Mouse (Mus musculus): ENCODE data around the gene Umod. TPM values are rescaled to one million over a fixed set of nuclear protein-coding genes. Genes with fewer than 3 reads are reported as not detected.

Umod gene
- not detected in 2 replicates for polyA plus RNA-seq (2012; rRNA removed)

DNA sequence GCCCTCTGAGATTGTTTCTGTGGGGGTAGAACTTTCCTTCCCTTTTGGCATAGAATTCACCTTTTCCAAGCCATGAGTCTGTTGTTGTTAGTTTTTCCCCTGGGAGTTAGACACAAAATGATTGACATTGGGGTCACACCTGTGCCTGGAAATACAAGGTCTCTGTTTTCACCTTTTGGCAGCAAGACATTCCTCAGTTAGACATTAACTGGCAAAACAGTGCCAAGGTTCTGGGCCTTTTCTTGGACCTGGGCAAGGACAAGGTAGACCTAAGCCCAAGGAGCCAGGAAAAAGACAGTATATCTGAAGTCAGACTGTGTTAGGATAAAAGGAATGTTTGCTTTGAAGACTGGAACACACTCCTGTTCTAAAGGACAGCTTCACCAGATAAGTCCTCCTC is at the start of gene Umod:
TSS of gene Umod (minus strand) at position 27 of the 400 bp plus-strand sequence.
- DNase-seq (ENCODE audit: low read depth) = no peak
- TF ChIP-seq CTCF (IDR thresholded peaks at IDR 0.05; ENCODE audit: borderline replicate concordance, extremely low read depth, insufficient read depth, insufficient read length) (no peak), POLR2A (IDR thresholded peaks at IDR 0.05; ENCODE audit: borderline replicate concordance, extremely low read depth, insufficient read depth, insufficient read length, poor library complexity, severe bottlenecking) (no peak)

- TF ChIP-seq CTCF (IDR thresholded peaks at IDR 0.05; ENCODE audit: borderline replicate concordance, extremely low read depth, insufficient read depth, insufficient read length) (no peak), POLR2A (IDR thresholded peaks at IDR 0.05; ENCODE audit: borderline replicate concordance, extremely low read depth, insufficient read depth, insufficient read length, poor library complexity, severe bottlenecking) (no peak)
- DNase-seq (ENCODE audit: low read depth) = no peak
These were observed 49.5 kb upstream of the Umod start for GRCm38 (mm10) chr7:119528617-119529016.

DNA sequence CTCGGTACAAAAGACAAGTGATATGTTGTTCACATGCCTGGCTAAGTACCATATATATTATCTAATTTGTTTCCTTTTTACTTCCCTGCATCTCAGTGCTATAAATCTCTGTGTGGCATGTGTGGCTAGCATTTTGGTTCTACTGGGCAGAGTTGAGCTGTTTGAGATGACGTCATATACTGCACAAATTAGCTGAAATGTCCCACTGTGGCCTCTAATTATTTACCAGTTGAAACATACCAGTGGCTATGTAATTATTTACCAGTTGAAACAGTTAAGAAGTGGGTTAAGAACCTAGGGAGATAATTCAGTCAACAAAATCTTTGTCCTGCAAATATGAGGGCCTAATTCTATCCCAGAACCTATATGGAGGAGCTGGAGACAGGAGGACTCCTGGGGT is 48.5 kb upstream of the Umod start:
- DNase-seq (ENCODE audit: low read depth) = peak; percentile 7
- TF ChIP-seq CTCF (IDR thresholded peaks at IDR 0.05; ENCODE audit: borderline replicate concordance, extremely low read depth, insufficient read depth, insufficient read length) = no peak
- no peak for TF ChIP-seq POLR2A (IDR thresholded peaks at IDR 0.05; ENCODE audit: borderline replicate concordance, extremely low read depth, insufficient read depth, insufficient read length, poor library complexity, severe bottlenecking)

GRCm38 (mm10) chr7:119527135-119527534 is 48.1 kb upstream of the Umod start:
- TF ChIP-seq POLR2A (IDR thresholded peaks at IDR 0.05; ENCODE audit: borderline replicate concordance, extremely low read depth, insufficient read depth, insufficient read length, poor library complexity, severe bottlenecking) (no peak), CTCF (IDR thresholded peaks at IDR 0.05; ENCODE audit: borderline replicate concordance, extremely low read depth, insufficient read depth, insufficient read length) (no peak)
- DNase-seq (ENCODE audit: low read depth) = no peak

GRCm38 (mm10) chr7:119526486-119526885 is 47.4 kb upstream of the Umod start:
- TF ChIP-seq POLR2A (IDR thresholded peaks at IDR 0.05; ENCODE audit: borderline replicate concordance, extremely low read depth, insufficient read depth, insufficient read length, poor library complexity, severe bottlenecking) (no peak), CTCF (IDR thresholded peaks at IDR 0.05; ENCODE audit: borderline replicate concordance, extremely low read depth, insufficient read depth, insufficient read length) (no peak)
- DNase-seq (ENCODE audit: low read depth) = peak; percentile 10

DNA sequence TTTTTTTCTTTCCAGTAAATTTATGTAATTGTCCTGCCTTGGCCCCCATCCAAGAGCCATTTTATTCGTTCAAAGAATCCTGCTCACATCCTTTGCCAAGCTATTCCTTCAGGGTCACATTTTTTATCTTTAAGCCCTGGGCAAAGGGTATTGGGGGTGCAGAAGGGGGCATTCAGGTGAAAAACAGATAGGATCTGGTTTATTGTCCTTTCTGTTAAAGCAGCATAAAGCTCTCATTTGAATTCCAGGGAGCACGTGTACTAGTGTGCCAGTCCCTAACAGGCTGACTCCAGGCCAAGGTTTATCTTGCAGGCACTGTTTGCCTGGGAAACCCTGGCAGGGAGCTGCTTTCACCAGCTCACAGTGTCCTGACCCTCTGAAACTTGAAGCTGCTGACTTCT is 46.8 kb upstream of the Umod start:
- no peak for TF ChIP-seq CTCF (IDR thresholded peaks at IDR 0.05; ENCODE audit: borderline replicate concordance, extremely low read depth, insufficient read depth, insufficient read length)
- TF ChIP-seq POLR2A (IDR thresholded peaks at IDR 0.05; ENCODE audit: borderline replicate concordance, extremely low read depth, insufficient read depth, insufficient read length, poor library complexity, severe bottlenecking) = no peak
- peak; percentile 61 for DNase-seq (ENCODE audit: low read depth)

DNA sequence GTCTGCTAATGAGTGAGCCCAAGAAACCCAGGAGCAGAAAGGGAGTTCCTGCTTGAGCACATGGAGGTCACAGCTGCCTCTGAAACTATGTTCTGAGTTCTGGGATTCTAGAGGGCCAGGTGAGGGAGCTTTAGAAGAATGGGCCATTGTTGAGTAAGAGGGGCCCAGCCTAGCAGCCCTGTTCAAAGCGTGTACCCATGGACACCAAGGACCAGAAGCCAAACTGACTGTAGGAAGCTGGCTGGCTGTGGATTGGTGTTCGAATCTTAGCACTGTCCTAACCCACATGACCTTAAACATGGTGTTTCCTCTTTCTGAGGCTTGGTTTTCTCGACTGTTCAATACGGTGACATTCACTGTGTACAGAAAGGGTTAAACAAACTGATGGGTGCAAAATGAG is 44.3 kb upstream of the Umod start, which contains the start of gene Pdilt:
TSS of gene Pdilt (minus strand) at position 101 of the 400 bp plus-strand sequence.
- DNase-seq (ENCODE audit: low read depth) = no peak
- TF ChIP-seq CTCF (IDR thresholded peaks at IDR 0.05; ENCODE audit: borderline replicate concordance, extremely low read depth, insufficient read depth, insufficient read length) = no peak
- TF ChIP-seq POLR2A (IDR thresholded peaks at IDR 0.05; ENCODE audit: borderline replicate concordance, extremely low read depth, insufficient read depth, insufficient read length, poor library complexity, severe bottlenecking) = no peak

DNA sequence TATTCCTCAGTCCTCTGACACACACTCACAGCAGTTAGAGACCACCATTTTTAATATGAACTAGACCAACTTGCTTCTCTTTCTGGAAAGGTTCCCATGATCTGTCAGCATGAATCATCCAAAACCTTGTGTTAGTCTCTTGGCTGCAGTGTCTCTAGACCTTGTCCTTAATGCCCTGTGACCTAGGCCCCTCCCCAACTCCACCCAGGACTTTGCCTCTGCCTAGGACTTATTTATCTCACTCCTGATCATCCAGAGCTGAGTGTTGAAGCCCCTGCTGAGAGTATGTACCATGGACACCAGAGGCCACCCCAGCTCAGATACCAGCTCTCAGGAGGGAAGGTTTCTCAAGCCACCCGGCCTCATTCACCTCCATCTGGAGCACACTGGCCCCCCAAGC is 43.3 kb upstream of the Umod start:
- DNase-seq (ENCODE audit: low read depth) = no peak
- TF ChIP-seq POLR2A (IDR thresholded peaks at IDR 0.05; ENCODE audit: borderline replicate concordance, extremely low read depth, insufficient read depth, insufficient read length, poor library complexity, severe bottlenecking) = no peak
- TF ChIP-seq CTCF (IDR thresholded peaks at IDR 0.05; ENCODE audit: borderline replicate concordance, extremely low read depth, insufficient read depth, insufficient read length) = no peak

DNA sequence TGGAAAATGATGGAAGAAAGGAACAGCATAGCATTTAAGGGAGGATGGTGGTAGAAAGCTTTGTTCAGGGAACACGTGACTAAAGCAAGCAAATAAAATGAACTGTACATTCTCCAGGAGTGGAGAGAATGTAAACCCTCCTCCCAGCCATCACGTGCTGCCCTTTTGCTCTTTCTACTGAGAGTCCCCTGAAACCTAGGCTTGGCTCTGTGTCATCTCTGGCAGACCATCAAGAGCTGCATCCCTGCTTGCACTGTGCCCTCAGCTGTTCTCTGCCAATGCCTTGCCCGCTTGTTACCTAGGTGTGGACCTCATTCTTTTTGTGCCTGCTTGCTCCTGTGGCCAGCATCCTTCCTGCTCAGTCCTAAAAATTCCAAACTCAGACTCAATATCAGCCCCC is 42.7 kb upstream of the Umod start:
- TF ChIP-seq POLR2A (IDR thresholded peaks at IDR 0.05; ENCODE audit: borderline replicate concordance, extremely low read depth, insufficient read depth, insufficient read length, poor library complexity, severe bottlenecking) (no peak), CTCF (IDR thresholded peaks at IDR 0.05; ENCODE audit: borderline replicate concordance, extremely low read depth, insufficient read depth, insufficient read length) (no peak)

GRCm38 (mm10) chr7:119519654-119520053 is 40.6 kb upstream of the Umod start:
- peak; percentile 49 for DNase-seq (ENCODE audit: low read depth)
- TF ChIP-seq POLR2A (IDR thresholded peaks at IDR 0.05; ENCODE audit: borderline replicate concordance, extremely low read depth, insufficient read depth, insufficient read length, poor library complexity, severe bottlenecking) = no peak
- peak; percentile 90 for TF ChIP-seq CTCF (IDR thresholded peaks at IDR 0.05; ENCODE audit: borderline replicate concordance, extremely low read depth, insufficient read depth, insufficient read length)

More for the DNA sequence above, 42.7 kb upstream of the Umod start:
- DNase-seq (ENCODE audit: low read depth) = no peak

- TF ChIP-seq POLR2A (IDR thresholded peaks at IDR 0.05; ENCODE audit: borderline replicate concordance, extremely low read depth, insufficient read depth, insufficient read length, poor library complexity, severe bottlenecking) (no peak), CTCF (IDR thresholded peaks at IDR 0.05; ENCODE audit: borderline replicate concordance, extremely low read depth, insufficient read depth, insufficient read length) (no peak)
- no peak for DNase-seq (ENCODE audit: low read depth)
These were observed 40.1 kb upstream of the Umod start, which contains the start of gene Acsm5 for GRCm38 (mm10) chr7:119519163-119519562. Gene Acsm5 (plus strand): TSS chr7:119519463.

DNA sequence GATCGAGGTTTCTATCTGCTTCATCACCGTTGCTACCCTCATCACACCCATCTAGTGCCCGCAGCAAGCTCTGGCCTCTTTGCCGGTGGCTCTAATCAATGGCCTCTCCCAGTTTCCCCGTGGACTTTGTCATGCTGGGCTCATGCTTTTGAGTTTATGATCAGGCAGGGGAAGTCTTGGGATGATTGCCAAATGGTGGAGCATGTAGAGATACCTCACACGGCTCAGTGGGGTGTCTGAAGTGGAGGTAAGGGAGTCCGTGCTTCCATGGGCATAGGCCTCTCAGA is 37.1 kb upstream of the Umod start:
- no peak for DNase-seq (ENCODE audit: low read depth)
- TF ChIP-seq CTCF (IDR thresholded peaks at IDR 0.05; ENCODE audit: borderline replicate concordance, extremely low read depth, insufficient read depth, insufficient read length) = no peak
- TF ChIP-seq POLR2A (IDR thresholded peaks at IDR 0.05; ENCODE audit: borderline replicate concordance, extremely low read depth, insufficient read depth, insufficient read length, poor library complexity, severe bottlenecking) = no peak
